Mouse (Mus musculus): ENCODE data around the gene Sccpdh. TPM values are rescaled to one million over a fixed set of nuclear protein-coding genes. Genes with fewer than 3 reads are reported as not detected.
"Not testable (repeated sequence)": the region's sequence is repeated elsewhere in the genome, so short reads cannot be mapped to it uniquely, and the experiment has no call there.

Sccpdh gene
- polyA plus RNA-seq, 1 experiment from 2014 or later, result 11.4 TPM

DNA sequence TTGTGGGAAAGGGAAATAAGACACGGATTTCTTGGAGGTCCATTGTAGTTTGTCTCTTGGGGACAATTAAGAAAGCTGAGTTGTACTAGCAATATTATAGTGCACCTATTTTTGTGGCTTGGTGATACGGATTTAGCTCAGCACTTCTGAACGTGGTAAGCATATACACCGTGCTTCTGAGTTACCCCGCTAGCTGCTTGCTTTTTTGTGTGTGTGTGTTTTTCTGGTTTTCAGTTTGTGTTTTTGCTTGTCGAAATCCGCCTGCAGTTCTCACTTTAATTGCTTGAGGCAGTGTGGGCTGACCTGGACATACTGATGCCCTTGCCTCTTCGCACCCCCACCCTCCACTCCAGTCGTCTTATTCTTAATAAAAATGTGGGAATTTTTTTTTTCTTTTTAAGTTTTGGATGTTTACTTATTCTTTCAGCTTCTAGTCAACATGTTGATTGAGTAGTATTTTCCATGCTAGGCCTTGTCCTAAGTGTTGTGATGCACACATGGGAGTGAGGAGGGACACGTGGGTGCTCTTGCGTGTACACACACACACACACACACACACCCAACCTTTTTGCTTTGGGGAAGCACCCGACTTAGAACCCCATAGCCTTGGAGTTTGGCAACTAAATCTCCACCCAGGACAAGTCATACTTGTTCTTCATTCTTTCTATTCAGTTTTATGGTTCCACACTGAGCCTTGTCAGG, 977 bp downstream of the Sccpdh start:
- Histone ChIP-seq H3K4me3 (replicated peaks) (peak overlapping the region; percentile 67), H3K4me2 (peak overlapping the region; percentile 79), H3K27ac (no peak overlapping the region), H3K9me3 (replicated peaks) (no peaks in the 10 kb centered on the region), H3K9ac (peak overlapping the region; percentile 64), H3K36me3 (no peaks in the 10 kb centered on the region), H3K4me1 (replicated peaks) (peaks cover 16% of the 10 kb centered on the region), H3K27me3 (peaks cover 48% of the 10 kb centered on the region)
- ATAC-seq (ENCODE audit: low read depth) (no peak), DNase-seq (no peak)
- WGBS (ENCODE audit: insufficient replicate concordance), result 35% methylated on average over 12 of the region's 12 CpGs

- DNase-seq, result no peak
- WGBS (ENCODE audit: insufficient replicate concordance), result 62% methylated on average over 3 of the region's 3 CpGs
These were observed 6.3 kb downstream of the Sccpdh start for GRCm38 (mm10) chr1:179674355-179674754.

DNA sequence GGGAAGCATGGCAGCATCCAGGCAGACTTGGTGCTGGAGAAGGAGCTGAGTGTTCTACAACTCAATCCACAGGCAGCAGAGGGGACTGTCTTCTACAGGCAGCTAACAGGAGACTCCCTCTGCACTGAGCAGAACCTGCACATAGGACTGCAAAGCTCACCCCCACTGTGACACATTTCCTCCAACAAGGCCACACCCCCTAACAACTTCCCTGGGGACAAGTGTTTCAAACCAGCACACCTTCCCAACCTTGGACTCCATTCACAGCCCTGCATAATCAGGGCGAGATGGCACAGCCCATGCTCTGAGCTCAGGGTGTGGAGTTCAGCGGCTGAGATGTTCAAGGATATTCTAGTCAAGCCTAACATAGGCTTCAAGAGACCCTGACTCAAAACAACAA, 9.0 kb downstream of the Sccpdh start:
- Histone ChIP-seq H3K9ac (no peak overlapping the region), H3K4me3 (replicated peaks) (no peak overlapping the region), H3K27me3 (no peaks in the 10 kb centered on the region), H3K4me1 (replicated peaks) (no peaks in the 10 kb centered on the region), H3K36me3 (no peaks in the 10 kb centered on the region), H3K4me2 (no peak overlapping the region), H3K27ac (no peak overlapping the region), H3K9me3 (replicated peaks) (no peaks in the 10 kb centered on the region)
- 57% methylated on average over 2 of the region's 2 CpGs for WGBS (ENCODE audit: insufficient replicate concordance)
- DNase-seq, result no peak
- ATAC-seq (ENCODE audit: low read depth), result no peak

More at GRCm38 (mm10) chr1:179674355-179674754, 6.3 kb downstream of the Sccpdh start:
- Histone ChIP-seq H3K4me2 (no peak overlapping the region), H3K27ac (no peak overlapping the region), H3K4me3 (replicated peaks) (no peak overlapping the region), H3K9ac (no peak overlapping the region), H3K4me1 (replicated peaks) (peaks cover 1% of the 10 kb centered on the region; the same call in 1 of the 2 replicates), H3K36me3 (no peaks in the 10 kb centered on the region), H3K27me3 (peaks cover 11% of the 10 kb centered on the region), H3K9me3 (replicated peaks) (no peaks in the 10 kb centered on the region)
- no peak for ATAC-seq (ENCODE audit: low read depth)

- H3K27ac ChIP-seq, result no peak overlapping the region
- 86% methylated on average over 4 of the region's 4 CpGs for WGBS (ENCODE audit: insufficient replicate concordance)
- no peaks in the 10 kb centered on the region for H3K36me3 ChIP-seq
- ATAC-seq (ENCODE audit: low read depth) (no peak), DNase-seq (no peak)
- no peak overlapping the region for H3K9ac ChIP-seq
- no peaks in the 10 kb centered on the region for H3K4me1 ChIP-seq (replicated peaks)
- no peaks in the 10 kb centered on the region for H3K27me3 ChIP-seq
- no peak overlapping the region for H3K4me3 ChIP-seq (replicated peaks)
- no peaks in the 10 kb centered on the region for H3K9me3 ChIP-seq (replicated peaks)
- H3K4me2 ChIP-seq, result no peak overlapping the region
These were observed 11.3 kb downstream of the Sccpdh start for GRCm38 (mm10) chr1:179679326-179679725.

- H3K4me1 ChIP-seq (replicated peaks); H3K4me3 ChIP-seq (replicated peaks); H3K27ac ChIP-seq; H3K9me3 ChIP-seq (replicated peaks); H3K9ac ChIP-seq; H3K36me3 ChIP-seq; ATAC-seq (ENCODE audit: low read depth); H3K4me2 ChIP-seq; H3K27me3 ChIP-seq; DNase-seq: not testable (repeated sequence)
- WGBS (ENCODE audit: insufficient replicate concordance), result 59% methylated on average over 9 of the region's 10 CpGs
These were observed 14.7 kb downstream of the Sccpdh start for GRCm38 (mm10) chr1:179682753-179683152.

GRCm38 (mm10) chr1:179686348-179686747, 18.3 kb downstream of the Sccpdh start:
- Histone ChIP-seq H3K27ac (no peak overlapping the region), H3K4me3 (replicated peaks) (no peak overlapping the region), H3K4me1 (replicated peaks) (0 out of 2 replicates have a peak, but pooled peaks cover 4% of the 10 kb centered on the region), H3K27me3 (no peaks in the 10 kb centered on the region), H3K4me2 (no peak overlapping the region), H3K9ac (no peak overlapping the region), H3K9me3 (replicated peaks) (no peaks in the 10 kb centered on the region), H3K36me3 (0 out of 2 replicates have a peak, but pooled peaks cover 7% of the 10 kb centered on the region)
- WGBS (ENCODE audit: insufficient replicate concordance), result 82% methylated on average over 6 of the region's 6 CpGs
- ATAC-seq (ENCODE audit: low read depth), result no peak
- DNase-seq, result no peak

- DNase-seq, result no peak
- Histone ChIP-seq H3K4me3 (replicated peaks) (no peak overlapping the region), H3K27ac (no peak overlapping the region), H3K9me3 (replicated peaks) (no peaks in the 10 kb centered on the region), H3K36me3 (0 out of 2 replicates have a peak, but pooled peaks cover 7% of the 10 kb centered on the region), H3K4me1 (replicated peaks) (0 out of 2 replicates have a peak, but pooled peaks cover 4% of the 10 kb centered on the region), H3K4me2 (no peak overlapping the region), H3K9ac (no peak overlapping the region), H3K27me3 (no peaks in the 10 kb centered on the region)
- WGBS (ENCODE audit: insufficient replicate concordance), result 72% methylated on average over 5 of the region's 5 CpGs
- no peak for ATAC-seq (ENCODE audit: low read depth)
These were observed 18.8 kb downstream of the Sccpdh start for GRCm38 (mm10) chr1:179686781-179687180.

GRCm38 (mm10) chr1:179687305-179687704, 19.3 kb downstream of the Sccpdh start:
- ATAC-seq (ENCODE audit: low read depth), result no peak
- Histone ChIP-seq H3K36me3 (0 out of 2 replicates have a peak, but pooled peaks cover 7% of the 10 kb centered on the region), H3K4me1 (replicated peaks) (0 out of 2 replicates have a peak, but pooled peaks cover 4% of the 10 kb centered on the region), H3K27me3 (no peaks in the 10 kb centered on the region), H3K4me3 (replicated peaks) (no peak overlapping the region), H3K27ac (no peak overlapping the region), H3K4me2 (no peak overlapping the region), H3K9ac (no peak overlapping the region), H3K9me3 (replicated peaks) (no peaks in the 10 kb centered on the region)
- DNase-seq, result no peak
- 35% methylated on average over 1 of the region's 1 CpGs for WGBS (ENCODE audit: insufficient replicate concordance)

- H3K9ac ChIP-seq, result no peak overlapping the region
- H3K4me1 ChIP-seq (replicated peaks), result 0 out of 2 replicates have a peak, but pooled peaks cover 4% of the 10 kb centered on the region
- 0 out of 2 replicates have a peak, but pooled peaks cover 7% of the 10 kb centered on the region for H3K36me3 ChIP-seq
These were observed 20.0 kb downstream of the Sccpdh start for GRCm38 (mm10) chr1:179687966-179688365.

GRCm38 (mm10) chr1:179688415-179688814, 20.4 kb downstream of the Sccpdh start:
- Histone ChIP-seq H3K4me1 (replicated peaks) (0 out of 2 replicates have a peak, but pooled peaks cover 4% of the 10 kb centered on the region), H3K9ac (no peak overlapping the region), H3K9me3 (replicated peaks) (no peaks in the 10 kb centered on the region), H3K27ac (no peak overlapping the region), H3K36me3 (0 out of 2 replicates have a peak, but pooled peaks cover 7% of the 10 kb centered on the region), H3K27me3 (no peaks in the 10 kb centered on the region), H3K4me2 (no peak overlapping the region), H3K4me3 (replicated peaks) (no peak overlapping the region)
- 57% methylated on average over 6 of the region's 6 CpGs for WGBS (ENCODE audit: insufficient replicate concordance)
- ATAC-seq (ENCODE audit: low read depth) (no peak), DNase-seq (no peak)

More at GRCm38 (mm10) chr1:179687966-179688365, 20.0 kb downstream of the Sccpdh start:
- H3K27me3 ChIP-seq, result no peaks in the 10 kb centered on the region
- no peaks in the 10 kb centered on the region for H3K9me3 ChIP-seq (replicated peaks)
- WGBS (ENCODE audit: insufficient replicate concordance), result 66% methylated on average over 3 of the region's 3 CpGs
- ATAC-seq (ENCODE audit: low read depth) (no peak), DNase-seq (no peak)
- no peak overlapping the region for H3K4me3 ChIP-seq (replicated peaks)
- H3K27ac ChIP-seq, result no peak overlapping the region
- H3K4me2 ChIP-seq, result no peak overlapping the region

- Histone ChIP-seq H3K27ac (no peak overlapping the region), H3K36me3 (0 out of 2 replicates have a peak, but pooled peaks cover 7% of the 10 kb centered on the region), H3K4me2 (no peak overlapping the region), H3K9ac (no peak overlapping the region), H3K4me1 (replicated peaks) (0 out of 2 replicates have a peak, but pooled peaks cover 4% of the 10 kb centered on the region), H3K4me3 (replicated peaks) (no peak overlapping the region), H3K27me3 (no peaks in the 10 kb centered on the region), H3K9me3 (replicated peaks) (no peaks in the 10 kb centered on the region)
- ATAC-seq (ENCODE audit: low read depth) (no peak), DNase-seq (no peak)
- 63% methylated on average over 5 of the region's 5 CpGs for WGBS (ENCODE audit: insufficient replicate concordance)
These were observed 20.9 kb downstream of the Sccpdh start for GRCm38 (mm10) chr1:179688914-179689313.
